Mouse (Mus musculus) myocyte (in vitro differentiated cells): ENCODE measurements around the gene Gng7.

Source experiments
- E2F4 ChIP-seq: IDR thresholded peaks from one replicate; pipeline ENCODE4 v1.6.1; 2011; ENCODE audit warnings: mild to moderate bottlenecking, control low read depth, moderate library complexity; ENCODE audit not compliant: insufficient read depth
- MAX ChIP-seq: IDR thresholded peaks from one replicate; pipeline ENCODE4 v1.6.1; 2011; ENCODE audit warnings: low read depth, mild to moderate bottlenecking, control low read depth
- MYOD1 ChIP-seq, 3 experiments: IDR thresholded peaks; one replicate each; pipeline ENCODE4 v1.6.1; 2011; ENCODE audit warnings: control low read depth in 2 of 3, low read depth in 2 of 3, mild to moderate bottlenecking in 2 of 3, moderate library complexity in 1 of 3; ENCODE audit not compliant: insufficient read length in 2 of 3, control insufficient read depth in 1 of 3
- MYOG ChIP-seq, 3 experiments: IDR thresholded peaks; one replicate each; pipeline ENCODE4 v1.6.1; 2011; ENCODE audit warnings: control low read depth in 2 of 3, low read depth in 2 of 3, mild to moderate bottlenecking in 2 of 3; ENCODE audit not compliant: insufficient read length in 2 of 3, control insufficient read depth in 1 of 3, insufficient read depth in 1 of 3
- POLR2A ChIP-seq: IDR thresholded peaks from one replicate; pipeline ENCODE4 v1.6.1; 2011; ENCODE audit warnings: low read depth, mild to moderate bottlenecking, control low read depth, moderate library complexity; ENCODE audit not compliant: insufficient read length
- POLR2AphosphoS2 ChIP-seq: IDR thresholded peaks from one replicate; pipeline ENCODE4 v1.6.1; 2011; ENCODE audit warnings: low read depth, control low read depth; ENCODE audit not compliant: insufficient read length
- REST ChIP-seq: IDR thresholded peaks from one replicate; pipeline ENCODE4 v1.6.1; 2011; ENCODE audit warnings: mild to moderate bottlenecking, control low read depth, moderate library complexity; ENCODE audit not compliant: insufficient read depth, insufficient read length
- TCF12 ChIP-seq: IDR thresholded peaks from one replicate; pipeline ENCODE4 v1.6.1; 2011; ENCODE audit warnings: mild to moderate bottlenecking, control low read depth; ENCODE audit not compliant: poor library complexity, insufficient read depth, severe bottlenecking
- TCF3 ChIP-seq: IDR thresholded peaks from one replicate; pipeline ENCODE4 v1.6.1; 2011; ENCODE audit warnings: low read depth, control low read depth; ENCODE audit not compliant: insufficient read length
- USF1 ChIP-seq: IDR thresholded peaks from one replicate; pipeline ENCODE4 v1.6.1; 2011; ENCODE audit warnings: low read depth, mild to moderate bottlenecking, control low read depth, moderate library complexity

DNA sequence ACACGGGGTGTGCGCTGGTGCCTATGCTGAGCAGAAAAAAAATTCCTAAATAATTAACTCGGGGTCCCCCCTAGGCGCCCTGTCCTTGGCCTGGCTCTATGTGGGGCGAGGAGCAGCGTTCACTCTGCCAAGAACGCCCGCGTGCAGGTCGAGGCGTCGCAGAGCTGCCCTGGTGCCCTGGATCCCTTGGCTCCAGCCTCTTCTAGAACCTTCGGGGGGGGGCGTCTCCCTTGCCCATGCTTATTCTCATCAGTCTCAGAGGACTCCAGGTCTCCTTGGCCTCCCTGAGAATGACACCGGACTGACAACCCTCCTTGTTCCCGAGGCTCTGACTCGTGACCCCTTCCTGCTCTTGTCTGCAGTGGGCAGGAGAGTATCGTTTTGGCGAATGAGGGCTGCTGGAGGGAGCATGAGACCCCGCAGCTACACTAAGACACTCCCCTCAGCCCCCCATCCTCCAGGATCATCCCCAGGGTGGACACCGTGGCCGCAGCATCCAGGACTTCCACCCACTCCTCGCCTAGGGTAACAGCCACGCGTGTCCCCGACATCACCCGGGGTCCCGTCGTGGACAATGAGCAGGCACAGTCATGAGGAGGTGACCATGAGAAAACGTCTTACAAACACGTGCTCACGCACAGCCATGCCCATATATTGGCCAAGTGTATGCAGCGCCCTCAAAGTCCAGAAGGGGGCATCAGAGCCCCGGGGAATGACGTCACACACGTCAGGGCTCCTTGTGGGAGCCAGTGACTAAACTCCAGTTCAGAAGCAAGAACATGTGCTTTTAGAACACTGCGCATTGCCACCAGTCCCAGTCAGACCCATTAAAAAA is 15.2 kb downstream of the Gng7 start:
- TF ChIP-seq POLR2A: no peak
- peak; percentile 41 for TF ChIP-seq USF1
- no peak for TF ChIP-seq POLR2AphosphoS2
- TF ChIP-seq E2F4: no peak
- TF ChIP-seq MYOG (IDR thresholded peaks at IDR 0.05; ENCODE audit: control insufficient read depth in 1 of 3, insufficient read depth in 1 of 3, insufficient read length in 2 of 3, low read depth in 2 of 3): no peak
- TF ChIP-seq MAX: peak; percentile 22
- TF ChIP-seq REST: no peak
- TF ChIP-seq TCF12: no peak
- TF ChIP-seq TCF3: no peak
- no peak for TF ChIP-seq MYOD1 (IDR thresholded peaks at IDR 0.05; ENCODE audit: control insufficient read depth in 1 of 3, insufficient read length in 2 of 3, low read depth in 2 of 3)
